Mouse (Mus musculus) kidney, embryonic 15.5 days (tissue): ENCODE measurements around the gene Otop1. TPM values are rescaled to one million over a fixed set of nuclear protein-coding genes. Genes with fewer than 3 reads are reported as not detected.

Experiments used
- polyA plus RNA-seq: library from polyadenylated mRNA; unstranded; fragments of >200 nt; fragmentation: Nextera tagmentation; extraction: Ambion mirVana; gene quantifications from 2 replicates; pipeline ENCODE4 v1.2.1, GENCODE M21; 2015

The Otop1 gene
- polyA plus RNA-seq, 1 experiment from 2014 or later: not detected

Other genes with a start within 250 kb of the Otop1 start
- 43.6 and 44.7 TPM in 2 replicates for gene Stx18, start 237.2 kb upstream of the Otop1 start, polyA plus RNA-seq
- gene Nsg1, start 116.1 kb upstream of the Otop1 start, polyA plus RNA-seq: 69.8 and 77.3 TPM in 2 replicates
- 14.9 and 15.3 TPM in 2 replicates for gene Zbtb49, start 55.5 kb upstream of the Otop1 start, polyA plus RNA-seq
- 123 and 126 TPM in 2 replicates for gene Lyar, start 55.5 kb upstream of the Otop1 start, polyA plus RNA-seq
- 84.4 and 94.9 TPM in 2 replicates for gene Tmem128, start 15.8 kb upstream of the Otop1 start, polyA plus RNA-seq
- not detected in 2 replicates for gene Drd5, start 43.4 kb downstream of the Otop1 start, polyA plus RNA-seq
- gene Slc2a9, start 227.2 kb downstream of the Otop1 start, polyA plus RNA-seq: 1.4 and 1.6 TPM in 2 replicates